Mouse (Mus musculus): ENCODE measurements around the gene C5ar2. TPM values are rescaled to one million over a fixed set of nuclear protein-coding genes. Genes with fewer than 3 reads are reported as not detected.
"Not testable (repeated sequence)": the region's sequence is repeated elsewhere in the genome, so short reads cannot be mapped to it uniquely, and the experiment has no call there.

C5ar2 gene
- total and polyA plus RNA-seq, 2 experiments from 2014 or later, result 0.05 to 0.14 TPM

DNA sequence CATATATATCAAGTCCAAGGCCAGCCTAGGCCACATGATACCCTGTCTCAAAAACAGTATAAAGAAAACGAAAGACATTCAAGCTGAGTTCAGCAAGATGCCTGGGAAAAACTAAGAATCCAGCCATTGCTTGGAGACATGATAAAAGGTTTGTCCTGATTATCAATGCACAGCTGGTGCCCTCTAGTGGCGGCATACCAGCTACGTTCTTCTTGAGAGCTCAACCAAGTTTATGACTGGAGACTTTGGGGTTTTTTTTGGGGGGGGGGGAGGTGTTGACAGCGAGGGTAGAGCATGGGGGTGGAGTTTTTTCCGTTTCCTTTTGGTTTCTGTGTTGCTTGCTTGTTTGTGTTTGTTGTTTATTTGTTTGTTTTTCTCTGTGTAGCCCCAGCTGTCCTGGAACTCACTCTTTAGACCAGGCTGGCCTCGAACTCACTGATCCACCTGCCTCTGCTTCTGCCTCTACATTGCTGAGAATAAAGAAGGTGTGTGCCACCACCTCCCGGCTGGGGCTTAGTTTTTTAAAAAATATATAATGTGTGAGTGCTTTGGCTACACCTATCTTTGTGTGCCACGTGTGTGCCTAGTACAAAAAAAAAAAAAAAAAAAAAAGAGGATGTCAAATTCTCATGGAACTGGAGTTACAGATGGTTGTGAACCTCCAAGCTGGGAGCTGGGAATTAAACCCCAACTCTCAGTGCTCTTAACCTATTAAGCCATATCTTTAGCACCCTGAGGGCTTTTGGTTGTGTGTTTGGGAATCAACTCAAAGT is 19.2 kb upstream of the C5ar2 start:
- Histone ChIP-seq H3K27me3 (ENCODE audit: insufficient read depth, low read length) (no peaks in the 10 kb centered on the region), H3K4me3 (ENCODE audit: low read depth, low read length) (no peak overlapping the region), H3K27ac (ENCODE audit: low read depth, low read length) (no peak overlapping the region), H3K4me2 (ENCODE audit: low read depth, low read length, poor library complexity, severe bottlenecking) (no peak overlapping the region), H3K4me1 (ENCODE audit: insufficient read depth, low read length) (no peaks in the 10 kb centered on the region), H3K36me3 (ENCODE audit: insufficient read depth, low read length) (no peaks in the 10 kb centered on the region), H3K9ac (replicated peaks; ENCODE audit: low read length, poor library complexity, severe bottlenecking) (no peak overlapping the region), H3K9me3 (ENCODE audit: low read length) (no peaks in the 10 kb centered on the region)
- ATAC-seq (ENCODE audit: low FRiP score) (no peak), DNase-seq (ENCODE audit: low spot score) (peak; percentile 86)
- peak; percentile 78 for TF ChIP-seq CTCF (IDR thresholded peaks at IDR 0.05)
- 31% methylated on average over 8 of the region's 8 CpGs for WGBS

DNA sequence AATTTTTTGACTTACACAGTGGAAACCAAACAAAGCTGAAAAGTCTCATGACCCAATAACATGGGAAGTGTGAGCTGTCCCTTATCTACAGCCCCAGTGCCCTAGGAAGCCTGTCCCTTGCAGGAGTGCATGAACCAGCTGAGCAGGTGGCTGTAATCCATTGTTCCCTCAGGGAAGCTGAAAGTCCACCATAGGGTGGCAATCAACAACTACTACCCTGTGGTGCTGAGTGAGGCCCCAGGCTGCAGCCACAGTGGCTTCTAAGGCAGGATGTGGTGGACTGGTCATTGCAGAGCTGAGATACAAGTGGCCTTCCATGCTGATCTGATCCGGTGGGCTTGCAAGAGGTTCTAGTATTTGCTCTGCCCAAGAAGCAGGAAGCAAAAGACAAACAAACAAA is 17.1 kb upstream of the C5ar2 start:
- no peak overlapping the region for H3K4me2 ChIP-seq (ENCODE audit: low read depth, low read length, poor library complexity, severe bottlenecking)
- DNase-seq (ENCODE audit: low spot score) (no peak), ATAC-seq (ENCODE audit: low FRiP score) (no peak)
- no peaks in the 10 kb centered on the region for H3K4me1 ChIP-seq (ENCODE audit: insufficient read depth, low read length)
- no peak overlapping the region for H3K4me3 ChIP-seq (ENCODE audit: low read depth, low read length)
- no peaks in the 10 kb centered on the region for H3K36me3 ChIP-seq (ENCODE audit: insufficient read depth, low read length)
- no peak overlapping the region for H3K9ac ChIP-seq (replicated peaks; ENCODE audit: low read length, poor library complexity, severe bottlenecking)
- H3K27ac ChIP-seq (ENCODE audit: low read depth, low read length), result no peak overlapping the region
- 95% methylated on average over 1 of the region's 1 CpGs for WGBS
- H3K27me3 ChIP-seq (ENCODE audit: insufficient read depth, low read length), result no peaks in the 10 kb centered on the region
- no peaks in the 10 kb centered on the region for H3K9me3 ChIP-seq (ENCODE audit: low read length)
- TF ChIP-seq CTCF (IDR thresholded peaks at IDR 0.05), result no peak

DNA sequence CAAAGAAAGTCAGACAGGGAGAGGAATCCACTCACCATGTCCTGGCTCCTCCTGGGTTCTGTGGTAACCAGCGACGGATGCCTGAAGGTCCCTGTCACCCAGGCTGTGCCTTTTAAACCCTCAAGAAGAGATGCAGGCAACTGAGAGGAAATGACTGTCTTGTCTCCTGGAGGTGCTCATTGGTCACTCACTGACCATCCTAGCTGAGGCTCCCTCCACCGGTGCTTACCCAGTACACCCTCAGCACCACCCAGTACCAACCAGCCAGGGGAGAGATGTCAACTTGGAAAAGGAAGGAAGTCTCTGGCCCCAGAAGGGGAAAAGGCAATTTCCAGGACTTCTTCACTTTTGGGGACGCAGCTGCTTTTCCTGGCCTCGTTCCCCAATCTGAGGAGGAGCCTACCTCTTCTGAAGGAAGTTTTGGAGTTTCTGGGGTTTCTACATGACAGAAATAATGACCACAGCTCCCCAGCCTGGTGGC is 15.2 kb upstream of the C5ar2 start, which contains the start of gene C5ar1:
C5ar1 (minus strand) TSS at position 431 of the 481 bp plus-strand sequence.
- ATAC-seq (ENCODE audit: low FRiP score) (no peak), DNase-seq (ENCODE audit: low spot score) (no peak)
- Histone ChIP-seq H3K27ac (ENCODE audit: low read depth, low read length) (no peak within 1 kb of the TSS), H3K9me3 (ENCODE audit: low read length) (no peaks in the 10 kb centered on the region), H3K4me2 (ENCODE audit: low read depth, low read length, poor library complexity, severe bottlenecking) (no peak within 1 kb of the TSS), H3K36me3 (ENCODE audit: insufficient read depth, low read length) (no peaks in the 10 kb centered on the region), H3K4me3 (ENCODE audit: low read depth, low read length) (no peak within 1 kb of the TSS), H3K4me1 (ENCODE audit: insufficient read depth, low read length) (no peaks in the 10 kb centered on the region), H3K9ac (replicated peaks; ENCODE audit: low read length, poor library complexity, severe bottlenecking) (no peak within 1 kb of the TSS), H3K27me3 (ENCODE audit: insufficient read depth, low read length) (no peaks in the 10 kb centered on the region)
- TF ChIP-seq CTCF (IDR thresholded peaks at IDR 0.05), result no peak
- 93% methylated on average over 5 of the region's 5 CpGs for WGBS

- H3K9me3 ChIP-seq (ENCODE audit: low read length), result no peaks in the 10 kb centered on the region
- no peaks in the 10 kb centered on the region for H3K4me1 ChIP-seq (ENCODE audit: insufficient read depth, low read length)
- H3K9ac ChIP-seq (replicated peaks; ENCODE audit: low read length, poor library complexity, severe bottlenecking), result no peak overlapping the region
- 90% methylated on average over 11 of the region's 11 CpGs for WGBS
- H3K4me2 ChIP-seq (ENCODE audit: low read depth, low read length, poor library complexity, severe bottlenecking), result no peak overlapping the region
- H3K27me3 ChIP-seq (ENCODE audit: insufficient read depth, low read length), result no peaks in the 10 kb centered on the region
- ATAC-seq (ENCODE audit: low FRiP score) (no peak), DNase-seq (ENCODE audit: low spot score) (no peak)
- H3K4me3 ChIP-seq (ENCODE audit: low read depth, low read length), result no peak overlapping the region
- no peaks in the 10 kb centered on the region for H3K36me3 ChIP-seq (ENCODE audit: insufficient read depth, low read length)
- TF ChIP-seq CTCF (IDR thresholded peaks at IDR 0.05), result no peak
- H3K27ac ChIP-seq (ENCODE audit: low read depth, low read length), result no peak overlapping the region
Measured at GRCm38 (mm10) chr7:16257830-16258229, 13.9 kb upstream of the C5ar2 start.

- ATAC-seq (ENCODE audit: low FRiP score); H3K4me3 ChIP-seq (ENCODE audit: low read depth, low read length); H3K4me1 ChIP-seq (ENCODE audit: insufficient read depth, low read length); H3K4me2 ChIP-seq (ENCODE audit: low read depth, low read length, poor library complexity, severe bottlenecking); H3K27me3 ChIP-seq (ENCODE audit: insufficient read depth, low read length); H3K36me3 ChIP-seq (ENCODE audit: insufficient read depth, low read length); H3K27ac ChIP-seq (ENCODE audit: low read depth, low read length); H3K9ac ChIP-seq (replicated peaks; ENCODE audit: low read length, poor library complexity, severe bottlenecking); DNase-seq (ENCODE audit: low spot score); H3K9me3 ChIP-seq (ENCODE audit: low read length): not testable (repeated sequence)
- 85% methylated on average over 4 of the region's 4 CpGs for WGBS
Measured at GRCm38 (mm10) chr7:16255963-16256362, 12.0 kb upstream of the C5ar2 start.

GRCm38 (mm10) chr7:16254195-16254594 is 10.2 kb upstream of the C5ar2 start:
- no peaks in the 10 kb centered on the region for H3K36me3 ChIP-seq (ENCODE audit: insufficient read depth, low read length)
- no peaks in the 10 kb centered on the region for H3K4me1 ChIP-seq (ENCODE audit: insufficient read depth, low read length)
- 60% methylated on average over 4 of the region's 4 CpGs for WGBS
- no peak overlapping the region for H3K4me2 ChIP-seq (ENCODE audit: low read depth, low read length, poor library complexity, severe bottlenecking)
- no peaks in the 10 kb centered on the region for H3K27me3 ChIP-seq (ENCODE audit: insufficient read depth, low read length)
- H3K27ac ChIP-seq (ENCODE audit: low read depth, low read length), result no peak overlapping the region
- H3K4me3 ChIP-seq (ENCODE audit: low read depth, low read length), result no peak overlapping the region
- ATAC-seq (ENCODE audit: low FRiP score) (no peak), DNase-seq (ENCODE audit: low spot score) (no peak)
- TF ChIP-seq CTCF (IDR thresholded peaks at IDR 0.05), result no peak
- no peak overlapping the region for H3K9ac ChIP-seq (replicated peaks; ENCODE audit: low read length, poor library complexity, severe bottlenecking)
- H3K9me3 ChIP-seq (ENCODE audit: low read length), result no peaks in the 10 kb centered on the region
